Comparison of ENCODE assay signal across 35 mouse cellular contexts in the genomic region with DNA sequence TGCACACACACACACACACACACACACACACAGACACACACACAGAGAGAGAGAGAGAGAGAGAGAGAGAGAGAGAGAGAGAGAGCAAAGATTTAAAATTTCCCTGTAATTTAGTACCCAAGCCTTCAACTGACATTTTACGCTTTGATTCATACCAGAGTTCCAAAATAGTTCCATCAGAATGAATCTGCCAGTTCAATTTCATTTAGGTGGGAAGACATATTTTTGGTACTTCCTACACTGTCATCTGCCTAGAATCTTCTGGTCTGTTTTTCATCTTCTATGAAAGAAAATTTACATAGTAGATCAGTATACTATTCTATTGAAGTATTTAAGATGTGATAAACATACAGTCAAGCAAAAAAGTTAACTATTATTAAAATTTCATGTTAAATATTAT.
"Had no signal": no experiment of that assay in that cellular context is flagged by ENCODE, and none has a peak within 500 bp of the region (broad histone marks: within the 10 kb centered on the region; RNA-seq: fewer than 3 reads in every experiment).

No protein-coding gene starts in this region.

- H3K27ac ChIP-seq: heart, embryonic 10.5 days; heart, embryonic 13.5 days; heart, embryonic 15.5 days; hindbrain, embryonic 10.5 days; hindbrain, embryonic 12.5 days; hindbrain, embryonic 13.5 days; hindbrain, embryonic 14.5 days; hindbrain, embryonic 15.5 days; hindbrain, postnatal 0 days; intestine, embryonic 15.5 days; kidney, embryonic 15.5 days; kidney, postnatal 0 days; layer of hippocampus, adult 2 months; left cerebral cortex, adult 2 months had no signal

- ATAC-seq: hindbrain, embryonic 16.5 days; hindbrain, postnatal 0 days; inflammation-experienced regulatory T-cells, adult 6 months; intestine, embryonic 15.5 days; intestine, embryonic 16.5 days; intestine, postnatal 0 days had no signal

- H3K4me3 ChIP-seq: heart, embryonic 10.5 days; heart, embryonic 12.5 days; heart, embryonic 13.5 days; heart, embryonic 15.5 days; hindbrain, embryonic 10.5 days; hindbrain, embryonic 12.5 days; hindbrain, embryonic 13.5 days; hindbrain, embryonic 15.5 days; intestine, embryonic 15.5 days; kidney, embryonic 15.5 days; layer of hippocampus, adult 2 months; left cerebral cortex, adult 2 months had no signal

- DNase-seq: heart, postnatal 10 days; heart, postnatal 14 days; heart, postnatal 36 days; heart, postnatal 4 days; kidney, adult 11 months; kidney, adult 18-20 months; kidney, adult 2 months; kidney, adult 8-10 months; kidney, adult 9 months; kidney, postnatal 10 days; kidney, postnatal 14 days; kidney, postnatal 25 days; kidney, postnatal 36 days; kidney, postnatal 4 days; layer of hippocampus, adult 9-11 months; layer of hippocampus, postnatal 36 days had no signal

- H3K4me1 ChIP-seq: heart, embryonic 10.5 days; heart, embryonic 12.5 days; heart, embryonic 13.5 days; heart, embryonic 15.5 days; hindbrain, embryonic 10.5 days; hindbrain, embryonic 12.5 days; hindbrain, embryonic 13.5 days; hindbrain, embryonic 15.5 days; intestine, embryonic 15.5 days; kidney, embryonic 15.5 days had no signal
